Mouse (Mus musculus): Measurements from ENCODE around the gene Pigo. TPM values are rescaled to one million over a fixed set of nuclear protein-coding genes. Genes with fewer than 3 reads are reported as not detected.

Pigo gene
- polyA plus RNA-seq, 1 experiment from 2014 or later: 15.1 TPM

DNA sequence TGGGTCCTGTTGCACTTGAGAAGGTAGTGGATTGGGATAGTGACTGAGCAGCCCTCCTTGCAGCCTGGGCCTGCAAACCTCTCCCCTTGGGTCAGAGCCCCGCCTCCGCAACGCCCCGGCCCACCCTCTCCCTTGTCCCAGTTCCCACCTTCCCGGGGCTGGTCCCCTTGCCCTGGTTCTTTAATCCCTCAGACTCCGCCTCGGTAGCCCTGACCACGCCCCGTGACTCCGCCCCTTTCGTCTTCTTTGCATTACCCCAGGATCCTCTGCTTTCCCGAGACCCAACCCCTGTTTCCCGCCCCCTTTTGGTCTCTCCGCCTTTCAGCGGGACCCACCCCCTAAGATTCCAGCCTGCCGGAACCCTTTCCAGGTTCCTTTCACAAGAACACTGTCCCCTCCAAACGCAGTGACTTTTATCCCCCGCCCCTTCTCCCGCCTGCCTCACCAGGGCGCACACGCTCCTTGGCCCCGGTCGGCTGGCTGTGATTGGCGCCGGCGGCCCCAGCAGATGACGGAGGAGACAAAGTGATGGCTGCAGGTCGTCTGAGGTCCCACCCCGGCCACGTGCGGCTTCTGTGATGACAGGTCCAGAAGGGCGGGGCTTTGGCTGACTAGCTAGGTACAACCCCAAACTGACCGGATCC is 20.2 kb upstream of the Pigo start, which contains the start of gene Fam214b:
Fam214b (minus strand) TSS at position 562 of the 644 bp plus-strand sequence.
- peak; percentile 84 for ATAC-seq (ENCODE audit: insufficient read depth)
- H3K27me3 ChIP-seq: peaks cover 21% of the 10 kb centered on the region
- peak within 1 kb of the TSS; percentile 87 for H3K4me2 ChIP-seq
- H3K36me3 ChIP-seq (replicated peaks): no peaks in the 10 kb centered on the region
- peaks cover 45% of the 10 kb centered on the region for H3K4me1 ChIP-seq (replicated peaks)
- peak within 1 kb of the TSS; percentile 53; the same call in 1 of the 2 replicates for H3K27ac ChIP-seq (replicated peaks)
- H3K4me3 ChIP-seq (replicated peaks): peak within 1 kb of the TSS; percentile 62
- no peaks in the 10 kb centered on the region for H3K9me3 ChIP-seq (replicated peaks)
- under 1% methylated on average over 33 of the region's 33 CpGs for WGBS (ENCODE audit: insufficient replicate concordance)
- H3K9ac ChIP-seq: peak within 1 kb of the TSS; percentile 42

- Histone ChIP-seq H3K9ac (peak overlapping the region; percentile 42), H3K27me3 (peaks cover 21% of the 10 kb centered on the region), H3K36me3 (replicated peaks) (no peaks in the 10 kb centered on the region), H3K4me2 (peak overlapping the region; percentile 87), H3K4me3 (replicated peaks) (peak overlapping the region; percentile 62), H3K9me3 (replicated peaks) (no peaks in the 10 kb centered on the region), H3K27ac (replicated peaks) (peak overlapping the region; percentile 53; the same call in 1 of the 2 replicates), H3K4me1 (replicated peaks) (peaks cover 50% of the 10 kb centered on the region)
- WGBS (ENCODE audit: insufficient replicate concordance): 8% methylated on average over 13 of the region's 13 CpGs
- no peak for ATAC-seq (ENCODE audit: insufficient read depth)
These were observed 19.7 kb upstream of the Pigo start for GRCm38 (mm10) chr4:43045285-43045658.

DNA sequence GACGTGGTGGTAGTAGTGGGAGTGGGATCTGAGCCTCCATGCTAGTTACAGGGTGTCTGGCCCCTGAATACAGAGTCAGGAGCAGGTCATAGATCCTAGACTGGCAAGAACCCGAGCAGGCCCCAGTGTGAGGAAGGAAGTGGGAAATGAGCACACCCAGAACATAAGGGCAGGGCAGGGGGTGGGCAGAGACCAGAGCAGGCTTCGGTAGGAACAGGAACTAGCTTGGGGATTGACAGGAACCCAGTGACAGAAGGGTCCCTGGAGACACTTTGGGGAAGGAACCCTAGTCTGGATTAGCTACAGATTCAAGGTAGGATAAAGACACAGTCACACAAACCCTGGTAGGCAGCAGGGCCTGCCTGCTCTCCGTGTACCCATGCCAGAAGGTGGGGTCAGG is 19.1 kb upstream of the Pigo start:
- Histone ChIP-seq H3K36me3 (replicated peaks) (no peaks in the 10 kb centered on the region), H3K27ac (replicated peaks) (peak overlapping the region; percentile 53), H3K4me3 (replicated peaks) (peak overlapping the region; percentile 62), H3K9me3 (replicated peaks) (no peaks in the 10 kb centered on the region), H3K27me3 (peaks cover 21% of the 10 kb centered on the region), H3K4me2 (peak overlapping the region; percentile 87), H3K9ac (no peak overlapping the region), H3K4me1 (replicated peaks) (peaks cover 53% of the 10 kb centered on the region)
- no peak for ATAC-seq (ENCODE audit: insufficient read depth)
- 12% methylated on average over 4 of the region's 4 CpGs for WGBS (ENCODE audit: insufficient replicate concordance)

- peak overlapping the region; percentile 46 for H3K27ac ChIP-seq (replicated peaks)
- no peak for ATAC-seq (ENCODE audit: insufficient read depth)
- H3K36me3 ChIP-seq (replicated peaks): no peaks in the 10 kb centered on the region
- H3K9ac ChIP-seq: no peak overlapping the region
- H3K27me3 ChIP-seq: peaks cover 21% of the 10 kb centered on the region
- H3K4me2 ChIP-seq: peak overlapping the region; percentile 87
- no peak overlapping the region for H3K4me3 ChIP-seq (replicated peaks)
- WGBS (ENCODE audit: insufficient replicate concordance): 14% methylated on average over 7 of the region's 7 CpGs
- no peaks in the 10 kb centered on the region for H3K9me3 ChIP-seq (replicated peaks)
- peaks cover 62% of the 10 kb centered on the region for H3K4me1 ChIP-seq (replicated peaks)
These were observed 18.2 kb upstream of the Pigo start for GRCm38 (mm10) chr4:43043644-43044357.

DNA sequence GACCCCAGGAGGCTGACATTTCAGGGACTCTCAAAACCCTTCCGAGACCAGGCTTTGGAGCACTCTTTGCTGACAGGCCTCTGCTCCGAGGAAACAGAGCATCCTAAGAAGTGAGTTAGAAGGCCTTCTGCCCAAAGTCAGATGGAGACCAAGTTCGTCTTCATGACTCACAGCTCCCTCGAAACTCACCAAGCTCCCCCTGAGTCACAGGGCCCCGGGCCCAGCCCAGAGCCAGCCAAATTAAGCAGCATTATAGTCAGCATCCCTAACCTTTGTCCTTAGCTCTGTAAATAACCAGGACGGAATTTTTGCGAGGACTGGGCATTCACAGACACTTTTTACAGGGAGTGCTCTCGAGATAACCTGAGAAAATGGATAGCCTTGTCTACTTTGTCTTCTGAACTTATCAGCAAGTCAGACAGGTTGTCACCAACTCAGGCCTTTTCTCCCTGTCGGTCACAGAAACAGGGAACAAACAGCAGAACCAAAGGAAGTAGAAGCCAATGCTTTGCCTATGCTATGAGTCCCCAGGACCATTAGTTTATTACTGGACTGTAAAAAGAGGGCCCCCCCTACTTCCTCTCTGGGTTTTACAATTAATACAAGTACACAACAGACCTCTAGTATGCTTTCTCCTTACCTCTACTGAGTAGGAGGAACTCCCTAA is 15.4 kb upstream of the Pigo start:
- Histone ChIP-seq H3K4me1 (replicated peaks) (peaks cover 80% of the 10 kb centered on the region), H3K36me3 (replicated peaks) (peaks cover 11% of the 10 kb centered on the region), H3K4me3 (replicated peaks) (no peak overlapping the region), H3K4me2 (no peak overlapping the region), H3K9me3 (replicated peaks) (no peaks in the 10 kb centered on the region), H3K27ac (replicated peaks) (peak overlapping the region; percentile 42; the same call in 1 of the 2 replicates), H3K27me3 (peaks cover 21% of the 10 kb centered on the region), H3K9ac (no peak overlapping the region)
- 62% methylated on average over 9 of the region's 9 CpGs for WGBS (ENCODE audit: insufficient replicate concordance)
- no peak for ATAC-seq (ENCODE audit: insufficient read depth)

- Histone ChIP-seq H3K4me2 (peak overlapping the region; percentile 90), H3K9ac (peak overlapping the region; percentile 90), H3K4me1 (replicated peaks) (peaks cover 80% of the 10 kb centered on the region), H3K27ac (replicated peaks) (peak overlapping the region; percentile 93), H3K9me3 (replicated peaks) (no peaks in the 10 kb centered on the region), H3K4me3 (replicated peaks) (peak overlapping the region; percentile 88), H3K27me3 (peaks cover 12% of the 10 kb centered on the region), H3K36me3 (replicated peaks) (peaks cover 20% of the 10 kb centered on the region)
- WGBS (ENCODE audit: insufficient replicate concordance): under 1% methylated on average over 25 of the region's 25 CpGs
- ATAC-seq (ENCODE audit: insufficient read depth): peak; percentile 93
These were observed 14.5 kb upstream of the Pigo start for GRCm38 (mm10) chr4:43040114-43040572.

GRCm38 (mm10) chr4:43039609-43040008 is 14.0 kb upstream of the Pigo start:
- Histone ChIP-seq H3K4me3 (replicated peaks) (peak overlapping the region; percentile 88), H3K4me1 (replicated peaks) (peaks cover 78% of the 10 kb centered on the region), H3K36me3 (replicated peaks) (peaks cover 25% of the 10 kb centered on the region), H3K9ac (peak overlapping the region; percentile 90), H3K4me2 (peak overlapping the region; percentile 90), H3K9me3 (replicated peaks) (no peaks in the 10 kb centered on the region), H3K27ac (replicated peaks) (peak overlapping the region; percentile 93), H3K27me3 (peaks cover 8% of the 10 kb centered on the region)
- WGBS (ENCODE audit: insufficient replicate concordance): 9% methylated on average over 11 of the region's 11 CpGs
- peak; percentile 11 for ATAC-seq (ENCODE audit: insufficient read depth)

- peak; percentile 30 for ATAC-seq (ENCODE audit: insufficient read depth)
- Histone ChIP-seq H3K27me3 (peaks cover 1% of the 10 kb centered on the region; the same call in 1 of the 2 replicates), H3K36me3 (replicated peaks) (peaks cover 33% of the 10 kb centered on the region), H3K4me3 (replicated peaks) (peak overlapping the region; percentile 88), H3K27ac (replicated peaks) (peak overlapping the region; percentile 93), H3K4me1 (replicated peaks) (peaks cover 72% of the 10 kb centered on the region), H3K9me3 (replicated peaks) (no peaks in the 10 kb centered on the region), H3K9ac (peak overlapping the region; percentile 90), H3K4me2 (peak overlapping the region; percentile 90)
- 32% methylated on average over 15 of the region's 15 CpGs for WGBS (ENCODE audit: insufficient replicate concordance)
These were observed 13.2 kb upstream of the Pigo start for GRCm38 (mm10) chr4:43038567-43039495.

- WGBS (ENCODE audit: insufficient replicate concordance): 8% methylated on average over 4 of the region's 4 CpGs
- peak overlapping the region; percentile 90 for H3K9ac ChIP-seq
- peak; percentile 48 for ATAC-seq (ENCODE audit: insufficient read depth)
- peak overlapping the region; percentile 88 for H3K4me3 ChIP-seq (replicated peaks)
- peaks cover 64% of the 10 kb centered on the region for H3K4me1 ChIP-seq (replicated peaks)
- H3K4me2 ChIP-seq: peak overlapping the region; percentile 90
- peak overlapping the region; percentile 93 for H3K27ac ChIP-seq (replicated peaks)
- H3K27me3 ChIP-seq: no peaks in the 10 kb centered on the region
- peaks cover 41% of the 10 kb centered on the region for H3K36me3 ChIP-seq (replicated peaks)
- no peaks in the 10 kb centered on the region for H3K9me3 ChIP-seq (replicated peaks)
These were observed 12.4 kb upstream of the Pigo start for GRCm38 (mm10) chr4:43037860-43038566.

DNA sequence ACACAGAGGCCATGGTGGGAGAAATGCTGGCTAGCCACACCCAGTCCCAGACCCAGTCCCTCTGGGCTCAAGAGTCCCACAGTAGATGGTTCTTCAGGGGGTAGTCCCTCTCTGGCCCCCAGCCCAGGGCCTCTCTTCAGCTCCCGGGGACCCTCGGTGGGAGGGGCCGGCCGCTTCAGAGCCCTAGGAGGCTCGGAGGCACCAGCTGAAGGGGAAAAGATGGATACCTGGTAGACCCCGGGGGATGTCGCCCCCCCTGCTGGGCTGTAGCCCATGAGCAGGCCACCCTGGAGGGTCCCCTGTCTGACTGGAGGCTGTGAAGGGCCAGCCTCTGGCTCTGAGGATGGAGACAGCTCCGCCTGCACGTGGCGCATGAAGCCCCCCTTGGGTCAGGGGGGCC is 10.7 kb upstream of the Pigo start:
- WGBS (ENCODE audit: insufficient replicate concordance): 84% methylated on average over 10 of the region's 10 CpGs
- Histone ChIP-seq H3K4me1 (replicated peaks) (peaks cover 71% of the 10 kb centered on the region), H3K36me3 (replicated peaks) (peaks cover 47% of the 10 kb centered on the region), H3K27ac (replicated peaks) (peak overlapping the region; percentile 93), H3K9me3 (replicated peaks) (no peaks in the 10 kb centered on the region), H3K9ac (peak overlapping the region; percentile 57; the same call in 1 of the 2 replicates), H3K4me3 (replicated peaks) (peak overlapping the region; percentile 88), H3K4me2 (peak overlapping the region; percentile 90), H3K27me3 (no peaks in the 10 kb centered on the region)
- ATAC-seq (ENCODE audit: insufficient read depth): no peak
